Mouse (Mus musculus) forebrain, embryonic 13.5 days (tissue): Measurements from ENCODE around the gene Mcu. TPM values are rescaled to one million over a fixed set of nuclear protein-coding genes. Genes with fewer than 3 reads are reported as not detected.

ENCODE experiments used
- ATAC-seq: fragments of 200-750 bp; cut with Nextera tagmentation; 2 replicates; pipeline ENCODE4 v1.8.0; 2017
- H3K27ac ChIP-seq: fragments of 300-500 bp; sonication (generic); 2 replicates; pipeline ENCODE4 v1.5.1; 2015; ENCODE audit warnings: inconsistent platforms, mild to moderate bottlenecking, moderate library complexity
- H3K27me3 ChIP-seq: fragments of 300-500 bp; sonication (generic); 2 replicates; pipeline ENCODE4 v1.6.1; 2015; ENCODE audit warnings: mild to moderate bottlenecking, inconsistent platforms
- H3K36me3 ChIP-seq: fragments of 300-500 bp; sonication (generic); 2 replicates; pipeline ENCODE4 v1.6.1; 2015; ENCODE audit warnings: mild to moderate bottlenecking, inconsistent platforms; ENCODE audit not compliant: poor library complexity, severe bottlenecking
- H3K4me1 ChIP-seq: fragments of 300-500 bp; sonication (generic); 2 replicates; pipeline ENCODE4 v1.6.1; 2015; ENCODE audit warnings: inconsistent platforms
- H3K4me2 ChIP-seq: fragments of 300-500 bp; sonication (generic); 2 replicates; pipeline ENCODE4 v1.6.1; 2015; ENCODE audit warnings: inconsistent platforms, mild to moderate bottlenecking, moderate library complexity
- H3K4me3 ChIP-seq: fragments of 300-500 bp; sonication (generic); 2 replicates; pipeline ENCODE4 v1.5.1; 2015; ENCODE audit warnings: mild to moderate bottlenecking, inconsistent platforms
- H3K9ac ChIP-seq: fragments of 300-500 bp; sonication (generic); 2 replicates; pipeline ENCODE4 v1.6.1; 2015; ENCODE audit warnings: mild to moderate bottlenecking, inconsistent platforms
- H3K9me3 ChIP-seq: fragments of 300-500 bp; sonication (generic); replicated peaks from 2 replicates; pipeline ENCODE4 v1.6.1; 2016; ENCODE audit warnings: inconsistent platforms
- WGBS: fragments of 180-500 bp; shearing (Covaris S2); methylation state at CpG from one replicate; pipeline ENCODE4 v1.1.7; 2015; 5-methylcytosine and 5-hydroxymethylcytosine counted together
- polyA plus RNA-seq: library from polyadenylated mRNA; unstranded; fragments of >200 nt; fragmentation: Nextera tagmentation; extraction: Ambion mirVana; gene quantifications from 2 replicates; pipeline ENCODE4 v1.2.1, GENCODE M21; 2015

Mcu gene
- polyA plus RNA-seq, 1 experiment from 2014 or later, result 18.1 TPM

GRCm38 (mm10) chr10:59470451-59470850 is 146.0 kb downstream of the Mcu start:
- ATAC-seq, result no peak; the same call in 1 of the 2 replicates

GRCm38 (mm10) chr10:59467297-59467696 is 149.2 kb downstream of the Mcu start:
- H3K9me3 ChIP-seq, result no peaks in the 10 kb centered on the region
- 90% methylated on average over 12 of the region's 12 CpGs for WGBS
- no peak overlapping the region for H3K27ac ChIP-seq
- H3K9ac ChIP-seq, result no peak overlapping the region
- no peak for ATAC-seq
- no peaks in the 10 kb centered on the region for H3K36me3 ChIP-seq
- H3K27me3 ChIP-seq, result no peaks in the 10 kb centered on the region
- no peak overlapping the region for H3K4me3 ChIP-seq
- H3K4me1 ChIP-seq, result peaks cover 3% of the 10 kb centered on the region
- H3K4me2 ChIP-seq, result no peak overlapping the region

More at GRCm38 (mm10) chr10:59470451-59470850, 146.0 kb downstream of the Mcu start:
- 79% methylated on average over 5 of the region's 5 CpGs for WGBS
- Histone ChIP-seq H3K27ac (no peak overlapping the region), H3K9ac (no peak overlapping the region), H3K4me2 (no peak overlapping the region), H3K27me3 (no peaks in the 10 kb centered on the region), H3K4me3 (no peak overlapping the region), H3K9me3 (no peaks in the 10 kb centered on the region), H3K4me1 (peaks cover 2% of the 10 kb centered on the region), H3K36me3 (no peaks in the 10 kb centered on the region)

- Histone ChIP-seq H3K4me1 (peaks cover 5% of the 10 kb centered on the region; the same call in 1 of the 2 replicates), H3K4me3 (no peak overlapping the region), H3K36me3 (no peaks in the 10 kb centered on the region), H3K9ac (no peak overlapping the region), H3K9me3 (no peaks in the 10 kb centered on the region), H3K27me3 (no peaks in the 10 kb centered on the region), H3K4me2 (no peak overlapping the region), H3K27ac (no peak overlapping the region)
- no peak for ATAC-seq
- 91% methylated on average over 4 of the region's 4 CpGs for WGBS
These were observed 149.9 kb downstream of the Mcu start for GRCm38 (mm10) chr10:59466626-59467025.

- no peaks in the 10 kb centered on the region for H3K36me3 ChIP-seq
- no peak overlapping the region for H3K4me2 ChIP-seq
- WGBS, result 94% methylated on average over 3 of the region's 3 CpGs
- no peak overlapping the region for H3K9ac ChIP-seq
- no peak for ATAC-seq
- no peak overlapping the region for H3K27ac ChIP-seq
- H3K4me3 ChIP-seq, result no peak overlapping the region
- H3K27me3 ChIP-seq, result no peaks in the 10 kb centered on the region
- peaks cover 3% of the 10 kb centered on the region; the same call in 1 of the 2 replicates for H3K4me1 ChIP-seq
- H3K9me3 ChIP-seq, result no peaks in the 10 kb centered on the region
These were observed 150.9 kb downstream of the Mcu start for GRCm38 (mm10) chr10:59465546-59465945.

GRCm38 (mm10) chr10:59462307-59462706 is 154.2 kb downstream of the Mcu start:
- Histone ChIP-seq H3K27me3 (no peaks in the 10 kb centered on the region), H3K9ac (no peak overlapping the region), H3K4me1 (0 out of 2 replicates have a peak, but pooled peaks cover 6% of the 10 kb centered on the region), H3K4me2 (no peak overlapping the region), H3K9me3 (no peaks in the 10 kb centered on the region), H3K4me3 (no peak overlapping the region), H3K36me3 (no peaks in the 10 kb centered on the region), H3K27ac (no peak overlapping the region)
- no peak for ATAC-seq
- WGBS, result 82% methylated on average over 6 of the region's 6 CpGs

GRCm38 (mm10) chr10:59459767-59460166 is 156.7 kb downstream of the Mcu start:
- Histone ChIP-seq H3K9me3 (no peaks in the 10 kb centered on the region), H3K27me3 (no peaks in the 10 kb centered on the region), H3K9ac (no peak overlapping the region), H3K4me3 (no peak overlapping the region), H3K4me1 (0 out of 2 replicates have a peak, but pooled peaks cover 6% of the 10 kb centered on the region), H3K27ac (no peak overlapping the region), H3K4me2 (0 out of 2 replicates have a peak overlapping the region, but pooled peaks have one; percentile 2), H3K36me3 (no peaks in the 10 kb centered on the region)
- no peak for ATAC-seq
- WGBS, result 79% methylated on average over 12 of the region's 12 CpGs

GRCm38 (mm10) chr10:59454631-59455030 is 161.9 kb downstream of the Mcu start:
- Histone ChIP-seq H3K4me3 (no peak overlapping the region), H3K9me3 (no peaks in the 10 kb centered on the region), H3K4me1 (no peaks in the 10 kb centered on the region), H3K4me2 (no peak overlapping the region), H3K9ac (no peak overlapping the region), H3K27ac (no peak overlapping the region), H3K27me3 (no peaks in the 10 kb centered on the region), H3K36me3 (no peaks in the 10 kb centered on the region; the same call in 1 of the 2 replicates)
- WGBS, result 97% methylated on average over 15 of the region's 15 CpGs
- no peak for ATAC-seq

- H3K4me3 ChIP-seq, result no peak overlapping the region
- no peaks in the 10 kb centered on the region for H3K9me3 ChIP-seq
- H3K36me3 ChIP-seq, result no peaks in the 10 kb centered on the region; the same call in 1 of the 2 replicates
- no peak overlapping the region for H3K4me2 ChIP-seq
- WGBS, result 43% methylated on average over 5 of the region's 5 CpGs
- no peaks in the 10 kb centered on the region for H3K27me3 ChIP-seq
- no peak overlapping the region for H3K27ac ChIP-seq
- ATAC-seq, result peak; percentile 69
- no peak overlapping the region for H3K9ac ChIP-seq
- no peaks in the 10 kb centered on the region for H3K4me1 ChIP-seq
These were observed 164.7 kb downstream of the Mcu start for GRCm38 (mm10) chr10:59451839-59452238.

GRCm38 (mm10) chr10:59447546-59447945 is 168.9 kb downstream of the Mcu start:
- no peaks in the 10 kb centered on the region; the same call in 1 of the 2 replicates for H3K36me3 ChIP-seq
- no peaks in the 10 kb centered on the region for H3K4me1 ChIP-seq
- no peaks in the 10 kb centered on the region for H3K9me3 ChIP-seq
- no peak overlapping the region for H3K4me3 ChIP-seq
- no peaks in the 10 kb centered on the region for H3K27me3 ChIP-seq
- no peak for ATAC-seq
- WGBS, result 81% methylated on average over 9 of the region's 9 CpGs
- no peak overlapping the region for H3K27ac ChIP-seq
- no peak overlapping the region for H3K4me2 ChIP-seq
- H3K9ac ChIP-seq, result no peak overlapping the region

- H3K9me3 ChIP-seq, result no peaks in the 10 kb centered on the region
- H3K36me3 ChIP-seq, result no peaks in the 10 kb centered on the region; the same call in 1 of the 2 replicates
- no peak overlapping the region for H3K4me3 ChIP-seq
- H3K9ac ChIP-seq, result no peak overlapping the region
- WGBS, result 89% methylated on average over 10 of the region's 10 CpGs
- no peaks in the 10 kb centered on the region for H3K4me1 ChIP-seq
- H3K27ac ChIP-seq, result no peak overlapping the region
- H3K4me2 ChIP-seq, result no peak overlapping the region
- no peak for ATAC-seq
- H3K27me3 ChIP-seq, result no peaks in the 10 kb centered on the region
These were observed 169.5 kb downstream of the Mcu start for GRCm38 (mm10) chr10:59446911-59447437.

- no peak overlapping the region for H3K27ac ChIP-seq
- no peak overlapping the region for H3K4me2 ChIP-seq
- no peak for ATAC-seq
- H3K27me3 ChIP-seq, result no peaks in the 10 kb centered on the region
- H3K4me3 ChIP-seq, result no peak overlapping the region
- H3K36me3 ChIP-seq, result no peaks in the 10 kb centered on the region
- H3K9me3 ChIP-seq, result no peaks in the 10 kb centered on the region
- H3K4me1 ChIP-seq, result no peaks in the 10 kb centered on the region
- H3K9ac ChIP-seq, result no peak overlapping the region
- WGBS, result 66% methylated on average over 8 of the region's 8 CpGs
These were observed 171.9 kb downstream of the Mcu start for GRCm38 (mm10) chr10:59444635-59445034.

GRCm38 (mm10) chr10:59444106-59444505 is 172.4 kb downstream of the Mcu start:
- Histone ChIP-seq H3K4me1 (no peaks in the 10 kb centered on the region), H3K9me3 (no peaks in the 10 kb centered on the region), H3K9ac (no peak overlapping the region), H3K27ac (no peak overlapping the region), H3K4me3 (no peak overlapping the region), H3K36me3 (no peaks in the 10 kb centered on the region), H3K4me2 (no peak overlapping the region), H3K27me3 (no peaks in the 10 kb centered on the region)
- 84% methylated on average over 3 of the region's 3 CpGs for WGBS
- no peak for ATAC-seq

- Histone ChIP-seq H3K9ac (no peak overlapping the region), H3K4me3 (no peak overlapping the region), H3K4me1 (no peaks in the 10 kb centered on the region), H3K9me3 (no peaks in the 10 kb centered on the region), H3K27me3 (no peaks in the 10 kb centered on the region), H3K4me2 (no peak overlapping the region), H3K27ac (no peak overlapping the region), H3K36me3 (no peaks in the 10 kb centered on the region)
- 70% methylated on average over 7 of the region's 7 CpGs for WGBS
- ATAC-seq, result no peak
These were observed 173.3 kb downstream of the Mcu start for GRCm38 (mm10) chr10:59443212-59443611.
